Comparison of ENCODE assay signal across 12 mouse cellular contexts in genomic region chr19:40392795-40393392, GRCm38 (mm10).
"Had no signal": no experiment of that assay in that cellular context is flagged by ENCODE, and none has a peak within 500 bp of the region (broad histone marks: within the 10 kb centered on the region; RNA-seq: fewer than 3 reads in every experiment).

No protein-coding gene starts in this region.

- H3K4me2 ChIP-seq: limb, embryonic 12.5 days; liver, embryonic 11.5 days; liver, embryonic 15.5 days; neural tube, embryonic 12.5 days had no signal

- H3K27me3 ChIP-seq: limb, embryonic 12.5 days; liver, embryonic 15.5 days; neural tube, embryonic 12.5 days had no signal

- H3K9ac ChIP-seq: limb, embryonic 12.5 days; liver, embryonic 15.5 days; neural tube, embryonic 12.5 days had no signal

- H3K27ac ChIP-seq: kidney, postnatal 0 days; limb, embryonic 12.5 days; liver, embryonic 15.5 days; neural tube, embryonic 12.5 days had no signal

- H3K4me3 ChIP-seq: limb, embryonic 12.5 days; liver, embryonic 15.5 days; neural tube, embryonic 12.5 days had no signal

- H3K9me3 ChIP-seq: limb, embryonic 12.5 days; liver, embryonic 15.5 days; neural tube, embryonic 12.5 days had no signal

- H3K36me3 ChIP-seq: limb, embryonic 12.5 days had no signal

- DNase-seq: kidney, adult 9 months; layer of hippocampus, adult 9-11 months; lung, adult 2 months; lung, postnatal 36 days; thymus, adult 18-20 months; thymus, postnatal 14 days had no signal

- ATAC-seq: lung, postnatal 0 days had no signal
